Mouse (Mus musculus): ENCODE measurements around the gene Jade3. TPM values are rescaled to one million over a fixed set of nuclear protein-coding genes. Genes with fewer than 3 reads are reported as not detected.
"Not testable (repeated sequence)": the region's sequence is repeated elsewhere in the genome, so short reads cannot be mapped to it uniquely, and the experiment has no call there.

Jade3 gene
- total RNA-seq (2021): 1 to 10 TPM; 5.8 to 6.4 TPM
- long read RNA-seq, experiment 1, partial matches to known transcripts: 0 of 3 reads
- long read RNA-seq, experiment 1, other reads (novel, unspliced or antisense): 3 of 3 reads
- long read RNA-seq, experiment 2, partial matches to known transcripts: 1 of 1 reads
- long read RNA-seq, experiment 2, other reads (novel, unspliced or antisense): 0 of 1 reads

- intact Hi-C loops (cut with DNase I): loop anchor here (5.0 to 10.0 kb wide), 2 partner anchors 60 to 63 kb away; partner anchors contain the start of gene Rp2
- DNase-seq (ENCODE audit: low spot score in 2 of 2): peak; percentile 42 to 67
These were observed at the start of gene Jade3 for GRCm38 (mm10) chrX:20425140-20425838. Gene Jade3, plus strand, starts transcription at chrX:20425688.

GRCm38 (mm10) chrX:20379347-20380014 is 46.0 kb upstream of the Jade3 start:
- no peak for DNase-seq (ENCODE audit: low spot score in 2 of 2)
- intact Hi-C loops (cut with DNase I): no loop called here

GRCm38 (mm10) chrX:20382260-20382659 is 43.2 kb upstream of the Jade3 start:
- no peak for DNase-seq (ENCODE audit: low spot score in 2 of 2)
- intact Hi-C loops (cut with DNase I): no loop called here

- DNase-seq (ENCODE audit: low spot score in 2 of 2): no peak
- intact Hi-C loops (cut with DNase I): no loop called here
These were observed 38.5 kb upstream of the Jade3 start for GRCm38 (mm10) chrX:20387006-20387405.

GRCm38 (mm10) chrX:20391964-20392363 is 33.5 kb upstream of the Jade3 start:
- intact Hi-C loops (cut with DNase I): not testable (repeated sequence)
- DNase-seq (ENCODE audit: low spot score in 2 of 2): peak in 1 of 2 experiments; percentile 3

GRCm38 (mm10) chrX:20392942-20393341 is 32.5 kb upstream of the Jade3 start:
- intact Hi-C loops (cut with DNase I): no loop called here
- no peak for DNase-seq (ENCODE audit: low spot score in 2 of 2)

- DNase-seq (ENCODE audit: low spot score in 2 of 2): peak in 1 of 2 experiments; percentile 29
These were observed 21.4 kb upstream of the Jade3 start for GRCm38 (mm10) chrX:20404068-20404467.

GRCm38 (mm10) chrX:20406909-20407308 is 18.6 kb upstream of the Jade3 start:
- DNase-seq (ENCODE audit: low spot score in 2 of 2): no peak
- intact Hi-C loops (cut with DNase I): no loop called here

More at GRCm38 (mm10) chrX:20404068-20404467, 21.4 kb upstream of the Jade3 start:
- intact Hi-C loops (cut with DNase I): no loop called here

GRCm38 (mm10) chrX:20407676-20408075 is 17.8 kb upstream of the Jade3 start:
- no peak for DNase-seq (ENCODE audit: low spot score in 2 of 2)
- intact Hi-C loops (cut with DNase I): no loop called here

GRCm38 (mm10) chrX:20411382-20411781 is 14.1 kb upstream of the Jade3 start:
- DNase-seq (ENCODE audit: low spot score in 2 of 2): no peak
- intact Hi-C loops (cut with DNase I): no loop called here

- no peak for DNase-seq (ENCODE audit: low spot score in 2 of 2)
- intact Hi-C loops (cut with DNase I): no loop called here
These were observed 13.3 kb upstream of the Jade3 start for GRCm38 (mm10) chrX:20412221-20412620.

GRCm38 (mm10) chrX:20414885-20415622 is 10.4 kb upstream of the Jade3 start:
- intact Hi-C loops (cut with DNase I): no loop called here
- DNase-seq (ENCODE audit: low spot score in 2 of 2): peak in 1 of 2 experiments; percentile 28

GRCm38 (mm10) chrX:20418461-20418860 is 7.0 kb upstream of the Jade3 start:
- no peak for DNase-seq (ENCODE audit: low spot score in 2 of 2)
- intact Hi-C loops (cut with DNase I): no loop called here

GRCm38 (mm10) chrX:20419536-20419935 is 6.0 kb upstream of the Jade3 start:
- intact Hi-C loops (cut with DNase I): no loop called here

GRCm38 (mm10) chrX:20425839-20426449 is 456 bp downstream of the Jade3 start:
- DNase-seq (ENCODE audit: low spot score in 2 of 2): no peak
- intact Hi-C loops (cut with DNase I): loop anchor here (5.0 to 10.0 kb wide), 2 partner anchors 59 to 64 kb away; partner anchors contain the start of gene Rp2

More at GRCm38 (mm10) chrX:20419536-20419935, 6.0 kb upstream of the Jade3 start:
- DNase-seq (ENCODE audit: low spot score in 2 of 2): no peak

GRCm38 (mm10) chrX:20483213-20483612 is 57.7 kb downstream of the Jade3 start:
- DNase-seq (ENCODE audit: low spot score in 2 of 2): no peak
- intact Hi-C loops (cut with DNase I): loop anchor here (10.0 kb wide), 1 partner anchor 58 kb away; the partner anchor contains the start of gene Jade3

- DNase-seq (ENCODE audit: low spot score in 2 of 2): no peak
- intact Hi-C loops (cut with DNase I): no loop called here
These were observed 72.2 kb downstream of the Jade3 start for GRCm38 (mm10) chrX:20497682-20498081.

GRCm38 (mm10) chrX:20520290-20520939 is 94.9 kb downstream of the Jade3 start:
- intact Hi-C loops (cut with DNase I): no loop called here

GRCm38 (mm10) chrX:20521578-20521977 is 96.1 kb downstream of the Jade3 start:
- no peak for DNase-seq (ENCODE audit: low spot score in 2 of 2)
- intact Hi-C loops (cut with DNase I): no loop called here

More at GRCm38 (mm10) chrX:20520290-20520939, 94.9 kb downstream of the Jade3 start:
- DNase-seq (ENCODE audit: low spot score in 2 of 2): no peak

All from left cerebral cortex, postnatal 14 days (tissue).